Mouse (Mus musculus): Measurements from ENCODE around the gene Rptn. TPM values are rescaled to one million over a fixed set of nuclear protein-coding genes. Genes with fewer than 3 reads are reported as not detected.

Rptn gene
- 0.71 and 3.3 TPM in 2 replicates for polyA plus RNA-seq (2014; fragmentation: Nextera tagmentation; extraction: Ambion mirVana)

DNA sequence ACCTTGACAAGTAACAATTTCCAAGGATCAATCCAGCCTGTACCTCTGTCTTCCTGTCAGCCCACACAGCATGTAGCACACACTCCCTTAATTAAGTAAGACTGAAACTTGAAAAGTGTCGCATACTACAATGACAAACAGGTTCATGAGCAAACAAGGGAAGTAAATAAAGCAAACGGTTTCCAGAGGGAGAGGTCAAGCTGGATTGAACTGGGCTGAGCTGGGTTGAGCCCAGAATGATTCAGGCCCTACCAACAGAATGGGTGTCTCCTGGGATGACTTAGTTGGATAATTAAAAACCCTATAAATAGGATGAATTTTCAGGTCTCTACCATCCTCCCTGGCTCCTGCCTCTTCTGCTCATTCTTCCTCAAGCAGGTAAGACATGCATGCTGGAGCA, at the start of gene Rptn:
Gene Rptn, plus strand, starts transcription at position 334 of the 400 bp plus-strand sequence.
- Histone ChIP-seq H3K9me3 (ENCODE audit: control insufficient read depth, low read length) (no peaks in the 10 kb centered on the region), H3K27me3 (replicated peaks; ENCODE audit: control insufficient read depth, insufficient read depth, low read length) (no peaks in the 10 kb centered on the region), H3K4me2 (ENCODE audit: low read depth, low read length) (no peak within 1 kb of the TSS), H3K4me1 (ENCODE audit: control insufficient read depth, insufficient read depth, low read length) (no peaks in the 10 kb centered on the region), H3K9ac (ENCODE audit: low read depth, low read length) (no peak within 1 kb of the TSS), H3K36me3 (ENCODE audit: control insufficient read depth, insufficient read depth, low read length) (no peaks in the 10 kb centered on the region), H3K4me3 (ENCODE audit: low read depth, low read length) (no peak within 1 kb of the TSS), H3K27ac (replicated peaks; ENCODE audit: low read depth, low read length) (no peak within 1 kb of the TSS)
- no peak for ATAC-seq (ENCODE audit: low read depth)
- WGBS = 58% methylated on average over 2 of the region's 2 CpGs
- DNase-seq (ENCODE audit: low spot score) = no peak

- no peaks in the 10 kb centered on the region for H3K27me3 ChIP-seq (replicated peaks; ENCODE audit: control insufficient read depth, insufficient read depth, low read length)
- DNase-seq (ENCODE audit: low spot score) (no peak), ATAC-seq (ENCODE audit: low read depth) (no peak)
- no peak overlapping the region for H3K27ac ChIP-seq (replicated peaks; ENCODE audit: low read depth, low read length)
- H3K4me3 ChIP-seq (ENCODE audit: low read depth, low read length) = no peak overlapping the region
- H3K4me1 ChIP-seq (ENCODE audit: control insufficient read depth, insufficient read depth, low read length) = no peaks in the 10 kb centered on the region
- no peaks in the 10 kb centered on the region for H3K9me3 ChIP-seq (ENCODE audit: control insufficient read depth, low read length)
- H3K9ac ChIP-seq (ENCODE audit: low read depth, low read length) = no peak overlapping the region
- no peaks in the 10 kb centered on the region for H3K36me3 ChIP-seq (ENCODE audit: control insufficient read depth, insufficient read depth, low read length)
- no peak overlapping the region for H3K4me2 ChIP-seq (ENCODE audit: low read depth, low read length)
- WGBS = 61% methylated on average over 2 of the region's 2 CpGs
These were observed 46.6 kb upstream of the Rptn start for GRCm38 (mm10) chr3:93346896-93347295.

DNA sequence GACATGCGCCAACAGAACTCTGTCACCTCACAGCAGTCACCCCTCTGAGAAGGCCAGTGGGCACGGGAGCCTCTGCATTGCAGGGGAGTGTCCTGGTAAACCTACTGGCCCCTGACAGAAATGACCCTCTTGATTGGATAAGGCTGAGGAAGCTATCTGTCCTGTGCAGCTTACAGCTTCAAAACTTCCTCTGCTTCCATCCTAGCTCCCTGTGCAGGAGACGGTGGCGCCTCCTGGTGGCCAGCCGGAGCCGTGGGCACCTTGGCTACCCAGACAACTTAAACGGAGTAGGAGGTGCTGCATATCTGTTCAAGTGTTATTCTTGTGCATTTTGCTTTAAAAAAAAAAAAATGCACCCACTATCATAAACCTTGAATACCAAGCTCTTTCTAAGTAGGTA, 33.5 kb upstream of the Rptn start:
- 15% methylated on average over 7 of the region's 7 CpGs for WGBS
- H3K36me3 ChIP-seq (ENCODE audit: control insufficient read depth, insufficient read depth, low read length) = no peaks in the 10 kb centered on the region
- no peak overlapping the region for H3K4me3 ChIP-seq (ENCODE audit: low read depth, low read length)
- H3K9ac ChIP-seq (ENCODE audit: low read depth, low read length) = no peak overlapping the region
- no peak overlapping the region for H3K4me2 ChIP-seq (ENCODE audit: low read depth, low read length)
- H3K27ac ChIP-seq (replicated peaks; ENCODE audit: low read depth, low read length) = no peak overlapping the region
- H3K4me1 ChIP-seq (ENCODE audit: control insufficient read depth, insufficient read depth, low read length) = no peaks in the 10 kb centered on the region
- H3K9me3 ChIP-seq (ENCODE audit: control insufficient read depth, low read length) = no peaks in the 10 kb centered on the region
- DNase-seq (ENCODE audit: low spot score) = peak; percentile 33
- no peak for ATAC-seq (ENCODE audit: low read depth)
- H3K27me3 ChIP-seq (replicated peaks; ENCODE audit: control insufficient read depth, insufficient read depth, low read length) = no peaks in the 10 kb centered on the region

- DNase-seq (ENCODE audit: low spot score) = peak; percentile 79
These were observed 31.4 kb upstream of the Rptn start for GRCm38 (mm10) chr3:93361933-93362574.

DNA sequence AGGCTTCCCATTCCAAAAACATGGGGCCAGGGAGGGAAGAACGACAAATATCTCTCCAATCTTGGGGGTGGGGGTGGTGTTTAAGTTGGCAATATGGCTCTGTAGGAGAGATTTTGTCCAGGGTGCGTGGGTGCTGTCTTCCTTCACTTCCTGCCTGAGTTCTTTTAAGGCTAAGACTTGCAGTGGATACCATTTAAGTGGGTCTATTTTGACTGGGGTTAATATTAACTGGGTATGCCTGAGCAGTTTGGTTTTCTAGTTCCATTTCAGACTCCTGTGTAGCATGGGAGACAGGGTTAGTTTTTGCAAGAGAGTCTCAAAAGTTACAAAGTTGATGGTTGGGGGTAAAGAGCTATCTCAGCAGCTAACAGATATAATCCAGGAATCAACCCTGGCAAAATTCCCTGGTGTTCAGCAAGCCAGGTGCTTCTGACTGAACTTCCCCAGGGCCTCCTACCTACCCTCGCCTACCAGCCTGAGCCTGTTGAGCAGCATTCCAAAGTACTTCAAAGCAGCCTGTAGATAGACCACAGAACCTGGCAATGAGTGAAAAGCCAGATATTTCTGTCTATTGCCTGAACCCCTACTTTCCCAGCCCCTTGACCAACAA, 26.4 kb upstream of the Rptn start:
- DNase-seq (ENCODE audit: low spot score) (peak; percentile 82), ATAC-seq (ENCODE audit: low read depth) (peak; percentile 76; the same call in 1 of the 2 replicates)
- no peak overlapping the region for H3K9ac ChIP-seq (ENCODE audit: low read depth, low read length)

More at GRCm38 (mm10) chr3:93361933-93362574, 31.4 kb upstream of the Rptn start:
- peak; percentile 88 for ATAC-seq (ENCODE audit: low read depth)
- H3K9me3 ChIP-seq (ENCODE audit: control insufficient read depth, low read length) = no peaks in the 10 kb centered on the region
- H3K27ac ChIP-seq (replicated peaks; ENCODE audit: low read depth, low read length) = no peak overlapping the region
- no peaks in the 10 kb centered on the region for H3K27me3 ChIP-seq (replicated peaks; ENCODE audit: control insufficient read depth, insufficient read depth, low read length)
- WGBS = 10% methylated on average over 10 of the region's 10 CpGs
- H3K4me1 ChIP-seq (ENCODE audit: control insufficient read depth, insufficient read depth, low read length) = no peaks in the 10 kb centered on the region
- no peaks in the 10 kb centered on the region for H3K36me3 ChIP-seq (ENCODE audit: control insufficient read depth, insufficient read depth, low read length)
- peak overlapping the region; percentile 38 for H3K4me2 ChIP-seq (ENCODE audit: low read depth, low read length)
- H3K4me3 ChIP-seq (ENCODE audit: low read depth, low read length) = no peak overlapping the region
- no peak overlapping the region for H3K9ac ChIP-seq (ENCODE audit: low read depth, low read length)

GRCm38 (mm10) chr3:93368171-93368570, 25.3 kb upstream of the Rptn start:
- H3K27me3 ChIP-seq (replicated peaks; ENCODE audit: control insufficient read depth, insufficient read depth, low read length) = no peaks in the 10 kb centered on the region
- no peaks in the 10 kb centered on the region for H3K9me3 ChIP-seq (ENCODE audit: control insufficient read depth, low read length)
- H3K4me3 ChIP-seq (ENCODE audit: low read depth, low read length) = no peak overlapping the region
- H3K4me2 ChIP-seq (ENCODE audit: low read depth, low read length) = no peak overlapping the region
- 56% methylated on average over 1 of the region's 1 CpGs for WGBS
- DNase-seq (ENCODE audit: low spot score) (no peak), ATAC-seq (ENCODE audit: low read depth) (no peak)
- no peaks in the 10 kb centered on the region for H3K4me1 ChIP-seq (ENCODE audit: control insufficient read depth, insufficient read depth, low read length)
- H3K9ac ChIP-seq (ENCODE audit: low read depth, low read length) = no peak overlapping the region
- H3K36me3 ChIP-seq (ENCODE audit: control insufficient read depth, insufficient read depth, low read length) = no peaks in the 10 kb centered on the region
- H3K27ac ChIP-seq (replicated peaks; ENCODE audit: low read depth, low read length) = no peak overlapping the region

More for the DNA sequence above, 26.4 kb upstream of the Rptn start:
- no peaks in the 10 kb centered on the region for H3K9me3 ChIP-seq (ENCODE audit: control insufficient read depth, low read length)
- H3K4me2 ChIP-seq (ENCODE audit: low read depth, low read length) = no peak overlapping the region
- H3K27ac ChIP-seq (replicated peaks; ENCODE audit: low read depth, low read length) = no peak overlapping the region; the same call in 1 of the 2 replicates
- H3K36me3 ChIP-seq (ENCODE audit: control insufficient read depth, insufficient read depth, low read length) = no peaks in the 10 kb centered on the region
- 47% methylated on average over 3 of the region's 3 CpGs for WGBS
- no peak overlapping the region for H3K4me3 ChIP-seq (ENCODE audit: low read depth, low read length)
- no peaks in the 10 kb centered on the region for H3K4me1 ChIP-seq (ENCODE audit: control insufficient read depth, insufficient read depth, low read length)
- H3K27me3 ChIP-seq (replicated peaks; ENCODE audit: control insufficient read depth, insufficient read depth, low read length) = no peaks in the 10 kb centered on the region

GRCm38 (mm10) chr3:93373416-93373815, 20.1 kb upstream of the Rptn start:
- Histone ChIP-seq H3K4me1 (ENCODE audit: control insufficient read depth, insufficient read depth, low read length) (no peaks in the 10 kb centered on the region), H3K9ac (ENCODE audit: low read depth, low read length) (no peak overlapping the region), H3K27me3 (replicated peaks; ENCODE audit: control insufficient read depth, insufficient read depth, low read length) (no peaks in the 10 kb centered on the region), H3K9me3 (ENCODE audit: control insufficient read depth, low read length) (no peaks in the 10 kb centered on the region), H3K4me2 (ENCODE audit: low read depth, low read length) (no peak overlapping the region), H3K27ac (replicated peaks; ENCODE audit: low read depth, low read length) (no peak overlapping the region), H3K36me3 (ENCODE audit: control insufficient read depth, insufficient read depth, low read length) (no peaks in the 10 kb centered on the region), H3K4me3 (ENCODE audit: low read depth, low read length) (no peak overlapping the region)
- ATAC-seq (ENCODE audit: low read depth) (no peak), DNase-seq (ENCODE audit: low spot score) (no peak)
- WGBS = 78% methylated on average over 6 of the region's 6 CpGs

DNA sequence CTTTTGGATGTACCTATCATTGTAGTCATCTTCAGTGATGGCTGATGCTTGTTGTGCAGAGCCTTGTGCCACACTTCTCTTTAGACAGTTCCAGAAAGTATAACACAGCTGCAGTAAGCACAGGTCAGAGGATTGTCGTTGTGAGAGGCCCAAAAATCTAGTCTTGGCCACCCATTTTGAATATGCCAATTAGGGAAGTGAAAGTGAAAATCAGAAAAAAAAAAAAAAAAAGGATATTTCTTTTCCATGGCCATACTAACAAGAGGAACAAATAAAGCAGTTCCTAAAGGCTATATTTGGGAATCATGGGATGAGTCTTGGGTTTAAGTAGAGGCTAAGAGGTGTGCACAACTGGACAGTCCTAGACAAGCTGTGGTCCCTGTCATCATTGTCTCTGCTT, 18.3 kb upstream of the Rptn start:
- Histone ChIP-seq H3K27ac (replicated peaks; ENCODE audit: low read depth, low read length) (no peak overlapping the region), H3K9me3 (ENCODE audit: control insufficient read depth, low read length) (no peaks in the 10 kb centered on the region), H3K4me2 (ENCODE audit: low read depth, low read length) (no peak overlapping the region), H3K4me1 (ENCODE audit: control insufficient read depth, insufficient read depth, low read length) (no peaks in the 10 kb centered on the region), H3K27me3 (replicated peaks; ENCODE audit: control insufficient read depth, insufficient read depth, low read length) (no peaks in the 10 kb centered on the region), H3K4me3 (ENCODE audit: low read depth, low read length) (no peak overlapping the region), H3K9ac (ENCODE audit: low read depth, low read length) (no peak overlapping the region), H3K36me3 (ENCODE audit: control insufficient read depth, insufficient read depth, low read length) (no peaks in the 10 kb centered on the region)
- WGBS = 65% methylated on average over 1 of the region's 1 CpGs
- ATAC-seq (ENCODE audit: low read depth) (no peak), DNase-seq (ENCODE audit: low spot score) (no peak)

- WGBS = 77% methylated on average over 5 of the region's 5 CpGs
- Histone ChIP-seq H3K9ac (ENCODE audit: low read depth, low read length) (no peak overlapping the region), H3K4me2 (ENCODE audit: low read depth, low read length) (no peak overlapping the region), H3K4me1 (ENCODE audit: control insufficient read depth, insufficient read depth, low read length) (no peaks in the 10 kb centered on the region), H3K27me3 (replicated peaks; ENCODE audit: control insufficient read depth, insufficient read depth, low read length) (no peaks in the 10 kb centered on the region), H3K4me3 (ENCODE audit: low read depth, low read length) (no peak overlapping the region), H3K27ac (replicated peaks; ENCODE audit: low read depth, low read length) (no peak overlapping the region), H3K36me3 (ENCODE audit: control insufficient read depth, insufficient read depth, low read length) (no peaks in the 10 kb centered on the region), H3K9me3 (ENCODE audit: control insufficient read depth, low read length) (no peaks in the 10 kb centered on the region)
- ATAC-seq (ENCODE audit: low read depth) (no peak), DNase-seq (ENCODE audit: low spot score) (no peak)
These were observed 17.9 kb upstream of the Rptn start for GRCm38 (mm10) chr3:93375601-93376000.

Data from embryonic facial prominence, embryonic 14.5 days (tissue).